Mouse (Mus musculus): ENCODE measurements at regions not wholly inside any gene's neighbourhood (a gene's known extent, or its start where the extent isn't known, plus 50 kb on each side); places are given as distances from the start of the nearest gene placed in this dataset.

DNA sequence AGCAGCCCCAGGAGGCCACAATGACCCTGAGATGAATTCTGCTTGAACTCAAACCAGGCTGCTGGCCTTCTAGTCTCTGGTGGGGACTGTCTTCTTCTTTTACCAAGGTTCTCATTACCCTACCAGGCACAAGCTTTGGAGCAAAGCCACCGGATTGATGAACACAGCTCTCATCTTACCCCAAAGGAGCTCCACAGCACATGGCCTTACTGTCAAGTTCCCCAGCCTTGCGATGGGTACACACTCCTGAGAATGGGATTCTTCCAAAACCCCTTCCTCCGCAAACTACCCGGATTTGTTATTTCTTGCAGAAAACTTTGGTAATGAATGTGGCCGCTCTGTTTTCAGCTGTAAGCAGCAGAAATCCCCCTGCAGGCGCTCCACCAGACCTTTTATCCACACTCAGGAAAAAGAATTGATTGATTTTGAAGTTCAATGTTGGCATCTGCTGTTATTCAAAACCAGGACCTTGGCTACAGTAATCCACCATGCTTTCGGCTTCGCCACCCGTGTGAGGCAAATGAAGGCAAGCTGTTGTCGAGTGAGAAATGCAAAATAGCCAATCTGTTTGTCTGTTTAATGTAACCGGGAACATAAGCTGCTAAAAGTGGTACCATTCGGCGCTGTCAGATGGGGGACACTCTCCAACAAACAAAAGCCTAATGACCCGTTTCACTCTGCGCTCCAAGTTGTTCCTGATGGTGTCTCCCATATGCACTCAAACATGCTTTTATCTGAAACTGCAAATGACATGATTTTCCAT is 278.9 kb downstream of the Maf start:
- no peak for DNase-seq (ENCODE audit: low spot score in 2 of 2)

DNA sequence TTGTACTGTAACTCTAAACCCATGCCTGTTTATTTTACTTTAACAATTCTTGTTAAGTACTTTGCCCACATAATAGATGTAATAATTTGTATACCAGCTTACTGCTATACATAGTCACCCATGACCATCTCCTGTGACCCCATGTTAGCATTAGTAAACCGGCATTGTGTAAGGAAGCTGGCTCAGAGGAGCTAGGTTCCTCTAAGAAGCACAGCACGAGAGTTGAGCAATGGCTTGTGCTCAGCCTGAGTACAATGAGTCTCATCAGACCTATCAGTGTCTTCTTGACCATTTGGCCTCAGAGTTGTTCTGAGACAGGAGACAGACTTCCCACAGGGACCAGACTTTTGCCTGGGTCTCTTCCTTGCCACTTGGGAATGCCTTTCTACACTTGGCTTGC is 279.6 kb downstream of the Maf start:
- DNase-seq (ENCODE audit: low spot score in 2 of 2), result no peak

DNA sequence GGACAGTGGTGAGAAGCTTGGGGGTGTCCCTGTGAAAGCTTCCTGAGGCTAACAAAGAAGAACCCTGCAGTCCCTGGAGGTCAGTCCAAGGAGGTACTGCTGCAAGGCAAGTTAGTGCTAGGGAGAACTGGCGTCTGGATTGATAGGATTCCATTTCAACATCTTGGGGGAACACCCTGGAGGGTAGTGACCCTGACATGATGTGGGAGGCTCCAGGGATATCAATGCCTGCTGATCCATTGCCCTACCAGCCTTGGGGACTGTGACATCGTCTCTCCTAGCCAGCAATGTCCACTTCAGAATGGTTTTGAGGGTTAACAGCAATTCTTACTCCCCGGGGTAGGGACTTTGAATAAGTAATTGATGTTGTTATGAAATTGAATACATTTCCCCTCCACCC is 280.1 kb downstream of the Maf start:
- DNase-seq (ENCODE audit: low spot score in 2 of 2), result no peak

DNA sequence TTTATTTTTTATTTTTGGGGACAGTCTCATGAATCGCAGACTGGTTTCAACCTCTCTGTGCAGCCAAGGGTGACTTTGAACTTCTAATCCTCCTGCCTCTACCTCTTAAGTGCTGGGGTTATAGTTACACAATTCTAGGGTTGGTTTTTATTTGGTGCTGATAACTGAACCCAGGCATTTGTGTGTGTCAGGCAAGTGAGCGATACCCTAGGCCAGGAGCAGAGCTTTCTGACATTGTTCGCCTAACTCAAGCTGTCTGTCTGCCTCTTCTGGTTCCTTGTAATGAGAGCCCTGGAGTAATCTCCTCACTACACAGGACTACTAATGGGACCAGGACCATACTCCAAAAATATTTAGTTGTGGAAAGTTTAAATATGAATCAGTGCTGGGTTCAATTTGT is 281.1 kb downstream of the Maf start:
- no peak for DNase-seq (ENCODE audit: low spot score in 2 of 2)

DNA sequence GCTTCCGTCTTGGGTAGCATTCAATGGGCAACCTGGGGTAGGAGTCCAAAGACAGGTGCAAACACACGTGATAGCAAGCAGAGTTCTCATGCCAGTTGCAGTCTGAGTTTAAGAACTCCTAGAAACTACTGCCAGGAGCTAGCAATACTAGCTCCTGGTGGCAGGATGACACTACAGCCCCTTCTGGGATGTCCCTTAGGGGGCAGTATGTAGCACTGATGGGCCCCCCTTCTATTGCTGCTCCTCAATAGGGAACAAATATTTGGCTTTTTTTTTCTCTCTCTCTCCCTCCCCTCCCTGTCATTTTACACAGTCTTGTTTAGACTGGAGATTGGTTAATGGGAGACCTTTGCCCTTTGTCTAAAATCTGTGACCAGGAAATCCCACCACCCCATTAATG is 282.2 kb downstream of the Maf start:
- no peak for DNase-seq (ENCODE audit: low spot score in 2 of 2)

DNA sequence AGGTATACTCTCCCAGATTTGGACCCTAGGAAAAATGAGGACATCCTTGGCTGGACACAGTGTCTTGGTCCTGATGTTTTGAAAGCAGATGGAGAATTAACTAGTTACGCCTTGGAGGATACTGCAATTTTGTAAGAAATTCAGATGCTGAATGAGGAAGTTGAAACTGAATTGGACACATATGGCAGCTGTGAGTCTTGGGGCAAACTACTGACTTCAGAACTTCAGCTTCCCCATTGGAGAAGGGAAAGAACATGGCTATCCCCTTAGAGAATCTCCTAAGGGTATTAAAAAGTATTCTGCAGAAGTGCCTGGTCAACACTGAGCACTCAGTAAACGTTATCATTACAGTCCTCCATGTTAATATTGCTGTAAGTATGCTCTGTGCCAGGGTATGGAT is 283.9 kb downstream of the Maf start:
- no peak for DNase-seq (ENCODE audit: low spot score in 2 of 2)

DNA sequence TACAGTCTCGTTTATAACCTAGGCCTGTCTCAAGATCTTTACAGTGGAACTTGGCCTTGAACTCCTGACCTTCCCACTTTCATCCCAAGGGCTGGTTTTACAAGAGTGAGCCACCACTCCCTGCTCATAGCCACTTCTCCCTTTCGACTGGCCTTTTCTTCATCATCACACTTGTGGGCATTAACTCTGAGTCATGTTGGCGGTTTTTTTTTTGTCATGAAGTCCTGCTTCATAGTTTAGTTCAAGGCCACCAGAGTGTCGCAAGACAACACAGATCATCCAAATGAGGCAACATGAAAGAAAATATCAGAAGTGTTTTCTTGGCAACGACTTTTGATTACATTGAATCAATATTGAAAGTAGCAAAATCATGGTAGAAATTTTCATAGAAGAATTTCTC is 284.5 kb downstream of the Maf start:
- DNase-seq (ENCODE audit: low spot score in 2 of 2), result no peak

DNA sequence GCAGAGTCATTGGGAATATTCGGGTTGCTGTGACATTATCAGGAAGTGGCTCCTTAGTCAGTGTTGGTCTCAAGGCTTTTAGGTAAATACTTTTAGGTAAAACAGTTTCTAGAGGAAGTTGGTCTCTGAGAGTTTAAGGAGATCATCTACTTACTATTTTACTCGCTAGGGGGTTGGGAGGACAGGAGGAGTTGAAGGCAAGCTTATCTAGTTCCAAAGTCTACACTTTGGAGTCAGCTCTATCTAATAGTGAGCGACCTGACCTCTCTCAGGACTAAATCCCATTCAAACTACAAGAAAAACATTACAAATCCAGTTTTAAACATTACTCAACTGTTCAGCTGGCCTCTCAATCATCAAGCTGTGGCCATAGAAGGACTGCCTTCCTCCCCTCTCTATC is 287.1 kb downstream of the Maf start:
- no peak for DNase-seq (ENCODE audit: low spot score in 2 of 2)

DNA sequence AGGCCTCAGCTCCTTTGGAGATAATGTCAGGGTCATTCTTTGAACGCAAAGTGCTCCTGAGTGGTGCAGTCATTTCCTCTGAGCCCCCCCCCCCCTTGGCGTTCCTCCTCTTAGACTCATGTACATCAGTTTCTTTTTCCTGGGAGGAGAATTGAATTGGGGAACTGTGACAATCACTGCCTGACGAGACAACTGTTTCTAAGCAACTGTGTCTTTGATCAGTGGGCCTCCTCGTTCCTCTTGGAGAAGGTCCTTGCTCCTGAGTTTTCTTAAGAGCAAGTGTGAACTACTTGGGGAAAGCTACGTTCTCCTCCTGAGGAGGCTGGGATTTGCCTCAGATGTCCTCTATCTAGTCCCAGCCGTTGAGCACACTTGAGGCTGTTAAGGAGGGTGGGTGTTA is 287.5 kb downstream of the Maf start:
- no peak for DNase-seq (ENCODE audit: low spot score in 2 of 2)

DNA sequence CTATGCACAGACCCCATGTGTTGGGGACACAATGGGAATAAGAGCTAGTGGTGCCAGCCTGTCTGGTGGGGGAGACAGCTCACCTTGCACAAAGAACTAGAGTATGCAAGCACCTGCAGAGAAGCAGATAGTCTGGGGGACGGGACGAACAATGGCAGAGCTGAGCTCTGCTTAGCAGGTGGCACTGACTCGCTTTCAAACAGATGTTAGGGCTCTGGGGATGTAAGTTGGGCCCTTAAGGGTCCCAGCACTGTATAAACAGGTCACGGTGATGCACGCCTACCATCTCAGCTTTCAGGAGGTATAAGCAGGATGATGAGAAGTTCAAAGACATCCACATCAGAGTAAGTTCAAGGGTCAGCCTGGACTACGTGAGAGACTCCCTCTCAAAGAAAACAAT is 289.5 kb downstream of the Maf start:
- DNase-seq (ENCODE audit: low spot score in 2 of 2), result no peak

DNA sequence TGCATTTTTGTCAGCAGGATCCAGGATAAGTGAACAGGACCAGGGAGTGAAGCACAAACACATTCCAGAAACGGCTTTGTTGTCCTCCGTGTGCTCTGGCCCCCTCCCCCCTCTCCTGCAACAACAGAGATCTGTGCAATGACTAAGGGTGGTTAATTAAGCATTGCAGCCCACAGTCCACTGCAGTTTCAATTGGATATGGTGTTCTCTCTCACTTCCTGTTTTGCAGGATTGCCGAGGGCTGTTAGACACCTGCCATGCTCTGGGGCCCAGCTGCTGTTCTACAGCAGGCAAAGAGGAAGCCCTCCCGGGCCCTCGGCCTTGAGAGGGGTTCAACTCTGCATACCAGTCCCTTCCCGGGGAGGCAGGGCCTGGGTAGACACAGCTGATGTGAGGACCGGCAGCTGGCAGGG is 293.5 kb downstream of the Maf start:
- peak in 1 of 2 experiments; percentile 68 for DNase-seq (ENCODE audit: low spot score in 2 of 2)

DNA sequence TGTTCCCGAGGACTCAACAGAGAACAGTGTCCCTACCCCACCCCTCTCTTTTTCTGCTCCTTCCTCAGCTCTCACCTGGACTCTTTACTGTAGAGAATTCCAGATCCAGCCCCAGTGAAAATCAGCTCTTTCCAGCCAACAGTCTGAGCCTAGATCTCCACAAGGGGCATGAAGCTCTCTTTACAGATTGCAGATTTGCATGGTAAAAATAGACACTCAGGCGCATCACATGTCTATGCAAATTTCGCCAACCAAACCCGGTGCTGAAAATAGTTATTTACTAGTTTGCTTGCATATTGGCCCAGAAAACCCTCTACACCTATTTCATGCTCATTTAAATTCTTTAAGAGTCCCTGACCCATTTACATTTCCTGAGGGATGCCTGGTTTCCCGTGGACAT is 295.8 kb downstream of the Maf start:
- no peak for DNase-seq (ENCODE audit: low spot score in 2 of 2)

DNA sequence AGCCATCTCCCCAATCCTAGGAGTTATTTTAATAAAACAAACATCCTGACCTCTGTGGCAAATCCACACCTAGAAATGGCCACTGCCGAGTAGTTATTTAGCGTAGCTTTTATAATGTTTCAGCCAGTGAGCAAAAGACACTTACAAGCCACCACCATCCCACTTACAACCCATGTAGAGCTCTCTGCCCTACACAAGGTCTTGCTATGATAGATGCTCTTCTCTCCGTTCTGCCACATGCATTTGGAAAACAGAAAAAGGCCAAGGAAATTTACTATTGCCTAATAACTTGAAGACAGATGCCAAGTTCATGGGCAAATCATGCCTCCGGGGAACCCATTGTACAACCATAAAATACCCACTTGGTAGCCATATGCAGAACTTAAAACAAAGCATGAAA is 296.5 kb downstream of the Maf start:
- no peak for DNase-seq (ENCODE audit: low spot score in 2 of 2)

DNA sequence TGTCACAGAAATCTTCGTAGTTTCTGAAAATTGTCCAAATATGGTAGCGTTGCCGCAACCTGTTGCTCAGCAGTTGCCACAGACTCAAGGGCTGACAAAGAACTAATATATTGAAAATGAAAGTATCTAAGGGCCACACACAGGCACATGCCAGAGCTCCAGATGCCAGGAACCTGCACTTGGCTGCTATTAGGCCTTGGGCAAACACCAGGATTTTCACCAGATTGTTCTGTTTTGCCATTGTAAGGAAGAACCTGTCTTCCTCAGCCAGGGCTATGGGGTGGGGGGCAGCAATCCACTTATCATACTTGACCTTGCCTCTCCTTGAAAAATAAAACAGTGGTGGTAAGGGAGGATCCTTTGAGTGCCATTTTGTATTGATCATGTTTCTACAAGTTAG is 297.4 kb downstream of the Maf start:
- DNase-seq (ENCODE audit: low spot score in 2 of 2), result no peak

DNA sequence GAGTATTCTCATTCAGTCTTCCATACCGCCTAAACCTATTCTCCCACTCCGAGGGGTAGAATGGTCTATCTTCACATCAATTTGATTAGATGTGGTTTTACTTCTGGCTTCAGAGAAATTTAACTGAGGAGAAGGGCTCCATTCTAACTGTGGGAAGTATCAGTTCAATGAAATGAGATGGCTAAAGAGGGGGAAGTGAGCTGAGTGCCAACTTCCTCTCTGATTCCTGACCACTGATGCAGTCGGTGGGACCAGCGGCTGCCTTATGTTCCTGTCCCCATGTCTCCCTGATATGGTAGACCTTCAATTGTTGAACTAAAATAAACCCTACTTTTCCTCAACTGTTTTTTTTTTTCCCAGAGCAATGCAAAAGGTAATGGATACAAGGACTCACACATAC is 300.1 kb downstream of the Maf start:
- no peak for DNase-seq (ENCODE audit: low spot score in 2 of 2)

DNA sequence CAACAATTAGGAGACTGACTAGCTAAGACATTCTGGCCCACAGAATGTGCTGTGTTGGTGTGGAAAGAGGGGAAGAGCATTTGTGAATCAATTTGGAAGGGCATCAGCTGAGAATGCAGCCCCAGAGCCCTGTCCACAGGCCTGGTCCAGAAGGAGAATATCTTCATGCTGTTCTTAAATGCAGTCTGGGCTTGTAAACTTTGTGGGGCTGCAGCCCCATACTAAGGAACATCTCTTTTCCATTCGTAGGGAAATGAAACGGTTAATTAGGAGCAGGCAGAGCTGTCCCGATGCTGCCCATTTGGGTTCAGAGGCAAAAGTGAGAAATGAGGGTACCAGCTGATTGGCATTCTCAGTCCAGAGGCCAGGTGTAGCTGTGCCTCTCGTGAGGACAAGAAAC is 304.0 kb downstream of the Maf start:
- no peak for DNase-seq (ENCODE audit: low spot score in 2 of 2)

DNA sequence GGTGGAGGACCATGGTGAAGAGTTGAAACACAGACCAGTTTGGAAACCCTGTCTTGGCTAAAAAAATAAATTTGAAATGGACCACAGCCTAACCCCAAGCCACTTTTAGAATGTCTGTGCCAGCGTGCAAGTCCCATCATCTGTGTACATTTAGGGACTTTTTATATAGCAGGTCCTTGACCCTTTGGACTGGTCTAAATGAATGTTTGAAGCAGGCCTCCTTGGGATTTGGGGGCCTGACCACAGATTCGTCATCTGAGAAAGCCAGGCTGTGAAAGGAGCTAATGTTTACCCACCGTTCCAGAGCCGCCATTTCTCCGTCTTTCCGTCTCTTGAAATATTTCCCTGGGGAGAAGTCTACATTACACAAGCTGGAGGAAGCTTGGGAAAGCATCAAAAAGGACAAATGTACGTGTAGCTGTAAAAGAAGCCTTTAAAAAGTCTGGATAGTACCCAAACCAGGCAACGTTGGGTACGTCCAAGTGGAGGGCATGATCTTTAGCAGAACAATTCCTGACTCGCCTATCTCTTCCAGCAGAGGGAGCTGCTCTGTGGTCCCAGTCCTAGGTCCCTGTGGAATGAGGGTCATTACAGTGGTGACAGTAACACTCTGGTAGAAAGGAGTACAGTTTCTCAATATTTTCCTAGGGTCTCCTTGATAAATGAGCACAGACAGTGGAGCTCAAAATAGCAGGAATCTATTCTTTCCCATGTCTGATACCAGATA is 305.0 kb downstream of the Maf start:
- no peak for DNase-seq (ENCODE audit: low spot score in 2 of 2)

Data from urinary bladder, postnatal 4 days (tissue).